Mouse (Mus musculus): ENCODE measurements around the gene Lrrc66. TPM values are rescaled to one million over a fixed set of nuclear protein-coding genes. Genes with fewer than 3 reads are reported as not detected.

The Lrrc66 gene
- polyA plus RNA-seq, 1 experiment, result not detected

- TF ChIP-seq CTCF (IDR thresholded peaks at IDR 0.05; ENCODE audit: extremely low read depth, insufficient read depth, low read length) (no peak), POLR2A (IDR thresholded peaks at IDR 0.05; ENCODE audit: extremely low read depth, insufficient read depth, low read length) (no peak)
- Histone ChIP-seq H3K4me3 (ENCODE audit: insufficient read depth, low read length) (no peak overlapping the region), H3K4me1 (ENCODE audit: control insufficient read depth, insufficient read depth, low read length) (peaks cover 7% of the 10 kb centered on the region), H3K27ac (ENCODE audit: insufficient read depth, low read length) (no peak overlapping the region)
These were observed 58.5 kb downstream of the Lrrc66 start for GRCm38 (mm10) chr5:73573789-73574188.

DNA sequence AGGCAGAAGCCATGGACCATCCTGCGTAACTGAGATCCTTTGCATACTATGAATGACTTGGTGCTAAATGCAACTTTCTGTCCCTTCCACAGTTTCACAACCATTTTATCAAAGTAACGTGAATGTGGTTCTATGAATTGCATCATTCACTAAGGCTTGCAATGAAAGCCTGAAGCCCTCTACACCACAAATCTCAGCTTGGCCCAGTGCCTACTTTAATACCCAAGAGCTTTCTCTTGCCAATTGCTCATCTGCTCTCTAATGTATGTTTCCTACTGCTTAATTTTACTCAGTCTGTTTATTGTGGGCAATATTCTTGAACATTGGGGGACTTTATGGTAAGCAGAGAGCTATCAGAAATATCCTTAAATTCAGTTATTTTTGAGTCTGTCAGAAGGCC lies 59.5 kb downstream of the Lrrc66 start:
- Histone ChIP-seq H3K4me3 (ENCODE audit: insufficient read depth, low read length) (no peak overlapping the region), H3K27ac (ENCODE audit: insufficient read depth, low read length) (no peak overlapping the region), H3K4me1 (ENCODE audit: control insufficient read depth, insufficient read depth, low read length) (peaks cover 7% of the 10 kb centered on the region)
- TF ChIP-seq CTCF (IDR thresholded peaks at IDR 0.05; ENCODE audit: extremely low read depth, insufficient read depth, low read length) (no peak), POLR2A (IDR thresholded peaks at IDR 0.05; ENCODE audit: extremely low read depth, insufficient read depth, low read length) (no peak)

DNA sequence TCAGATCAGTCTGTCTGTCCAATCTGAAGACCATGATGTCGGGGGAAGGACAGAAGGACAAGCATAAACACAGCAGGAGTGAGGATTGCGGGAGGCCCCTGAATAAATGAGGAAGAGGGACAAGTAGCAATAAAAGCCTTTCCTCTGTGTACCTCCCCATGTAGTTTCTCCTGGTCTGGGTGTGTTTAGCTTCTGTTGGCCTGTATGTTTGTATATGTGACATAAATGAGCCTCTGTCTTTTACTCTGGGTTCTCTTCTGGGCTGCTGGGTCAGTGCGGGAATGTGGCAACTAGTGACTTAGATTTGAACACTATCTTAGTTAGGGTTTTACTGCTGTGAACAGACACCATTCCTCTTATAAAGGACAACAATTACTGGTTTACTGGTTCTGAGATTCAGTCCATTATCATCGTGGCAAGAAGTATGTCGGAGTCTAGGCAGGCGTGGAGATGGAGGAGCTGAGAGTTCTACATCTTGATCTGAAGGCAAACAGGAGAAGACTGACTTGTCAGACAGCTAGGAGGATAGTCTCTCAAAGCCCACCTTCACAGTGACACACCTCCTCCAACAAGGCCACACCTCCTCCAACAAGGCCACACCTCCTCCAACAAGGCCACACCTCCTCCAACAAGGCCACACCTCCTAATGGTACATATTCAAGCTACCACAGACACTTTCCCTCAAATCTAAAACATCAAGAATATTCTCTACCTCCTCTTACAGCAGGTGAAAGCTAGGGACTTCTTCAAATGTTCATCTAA lies 60.8 kb downstream of the Lrrc66 start:
- Histone ChIP-seq H3K4me1 (ENCODE audit: control insufficient read depth, insufficient read depth, low read length) (peaks cover 7% of the 10 kb centered on the region), H3K27ac (ENCODE audit: insufficient read depth, low read length) (no peak overlapping the region)
- TF ChIP-seq POLR2A (IDR thresholded peaks at IDR 0.05; ENCODE audit: extremely low read depth, insufficient read depth, low read length), result no peak
- no peak for TF ChIP-seq CTCF (IDR thresholded peaks at IDR 0.05; ENCODE audit: extremely low read depth, insufficient read depth, low read length)

GRCm38 (mm10) chr5:73569181-73569580 lies 63.1 kb downstream of the Lrrc66 start:
- H3K27ac ChIP-seq (ENCODE audit: insufficient read depth, low read length), result no peak overlapping the region
- TF ChIP-seq CTCF (IDR thresholded peaks at IDR 0.05; ENCODE audit: extremely low read depth, insufficient read depth, low read length) (no peak), POLR2A (IDR thresholded peaks at IDR 0.05; ENCODE audit: extremely low read depth, insufficient read depth, low read length) (no peak)
- H3K4me3 ChIP-seq (ENCODE audit: insufficient read depth, low read length), result no peak overlapping the region
- no peaks in the 10 kb centered on the region for H3K4me1 ChIP-seq (ENCODE audit: control insufficient read depth, insufficient read depth, low read length)

More for the DNA sequence above, 60.8 kb downstream of the Lrrc66 start:
- H3K4me3 ChIP-seq (ENCODE audit: insufficient read depth, low read length), result no peak overlapping the region

DNA sequence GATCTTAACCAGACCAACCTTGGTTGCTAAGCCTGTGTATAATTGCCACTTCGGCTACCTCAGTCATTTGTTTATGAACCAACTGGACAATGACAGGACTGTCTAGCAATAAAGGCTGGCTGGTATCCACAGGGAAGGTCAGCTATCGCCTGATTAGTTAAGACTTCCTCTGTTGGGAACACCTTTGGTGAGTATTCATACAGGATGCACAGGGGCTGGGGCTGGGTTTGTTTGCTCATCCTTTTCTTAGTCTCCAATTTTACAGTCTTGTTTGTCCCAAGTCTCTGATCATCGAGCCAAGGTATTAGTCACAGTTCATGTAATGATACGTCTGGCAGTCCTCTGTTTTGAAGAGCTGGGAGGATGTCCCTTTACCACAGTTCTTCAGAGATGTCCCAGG lies 65.4 kb downstream of the Lrrc66 start:
- no peak overlapping the region for H3K27ac ChIP-seq (ENCODE audit: insufficient read depth, low read length)

GRCm38 (mm10) chr5:73566119-73566518 lies 66.2 kb downstream of the Lrrc66 start:
- no peak overlapping the region for H3K27ac ChIP-seq (ENCODE audit: insufficient read depth, low read length)
- no peaks in the 10 kb centered on the region for H3K4me1 ChIP-seq (ENCODE audit: control insufficient read depth, insufficient read depth, low read length)
- TF ChIP-seq CTCF (IDR thresholded peaks at IDR 0.05; ENCODE audit: extremely low read depth, insufficient read depth, low read length), result no peak
- TF ChIP-seq POLR2A (IDR thresholded peaks at IDR 0.05; ENCODE audit: extremely low read depth, insufficient read depth, low read length), result no peak
- H3K4me3 ChIP-seq (ENCODE audit: insufficient read depth, low read length), result no peak overlapping the region

More for the DNA sequence above, 65.4 kb downstream of the Lrrc66 start:
- TF ChIP-seq POLR2A (IDR thresholded peaks at IDR 0.05; ENCODE audit: extremely low read depth, insufficient read depth, low read length) (no peak), CTCF (IDR thresholded peaks at IDR 0.05; ENCODE audit: extremely low read depth, insufficient read depth, low read length) (no peak)
- Histone ChIP-seq H3K4me3 (ENCODE audit: insufficient read depth, low read length) (no peak overlapping the region), H3K4me1 (ENCODE audit: control insufficient read depth, insufficient read depth, low read length) (no peaks in the 10 kb centered on the region)

GRCm38 (mm10) chr5:73564038-73564437 lies 68.3 kb downstream of the Lrrc66 start:
- Histone ChIP-seq H3K27ac (ENCODE audit: insufficient read depth, low read length) (no peak overlapping the region), H3K4me1 (ENCODE audit: control insufficient read depth, insufficient read depth, low read length) (no peaks in the 10 kb centered on the region), H3K4me3 (ENCODE audit: insufficient read depth, low read length) (no peak overlapping the region)
- no peak for TF ChIP-seq CTCF (IDR thresholded peaks at IDR 0.05; ENCODE audit: extremely low read depth, insufficient read depth, low read length)
- no peak for TF ChIP-seq POLR2A (IDR thresholded peaks at IDR 0.05; ENCODE audit: extremely low read depth, insufficient read depth, low read length)

DNA sequence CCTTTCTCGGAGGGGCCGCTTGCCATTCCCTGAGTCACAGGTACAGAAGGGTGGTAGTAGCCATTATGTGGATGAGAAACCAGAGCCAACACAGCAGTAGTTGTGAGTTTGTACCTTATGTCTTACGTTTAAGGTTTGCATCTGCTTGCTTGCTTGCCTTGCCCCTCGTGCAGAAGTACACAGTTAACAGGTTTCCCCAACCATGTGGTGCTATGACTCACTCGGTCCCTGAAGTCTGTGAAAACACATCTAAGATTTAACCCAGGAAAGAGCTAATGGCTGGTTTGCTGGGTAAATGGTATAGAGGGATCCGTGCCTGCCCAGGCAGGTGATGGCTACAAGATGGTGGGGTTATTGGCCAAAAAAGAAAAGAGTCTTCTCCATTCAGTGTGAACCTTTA lies 73.6 kb downstream of the Lrrc66 start:
- H3K4me3 ChIP-seq (ENCODE audit: insufficient read depth, low read length), result no peak overlapping the region
- peaks cover 3% of the 10 kb centered on the region; the same call in 1 of the 2 replicates for H3K4me1 ChIP-seq (ENCODE audit: control insufficient read depth, insufficient read depth, low read length)
- no peak overlapping the region for H3K27ac ChIP-seq (ENCODE audit: insufficient read depth, low read length)
- no peak for TF ChIP-seq CTCF (IDR thresholded peaks at IDR 0.05; ENCODE audit: extremely low read depth, insufficient read depth, low read length)
- TF ChIP-seq POLR2A (IDR thresholded peaks at IDR 0.05; ENCODE audit: extremely low read depth, insufficient read depth, low read length), result no peak

DNA sequence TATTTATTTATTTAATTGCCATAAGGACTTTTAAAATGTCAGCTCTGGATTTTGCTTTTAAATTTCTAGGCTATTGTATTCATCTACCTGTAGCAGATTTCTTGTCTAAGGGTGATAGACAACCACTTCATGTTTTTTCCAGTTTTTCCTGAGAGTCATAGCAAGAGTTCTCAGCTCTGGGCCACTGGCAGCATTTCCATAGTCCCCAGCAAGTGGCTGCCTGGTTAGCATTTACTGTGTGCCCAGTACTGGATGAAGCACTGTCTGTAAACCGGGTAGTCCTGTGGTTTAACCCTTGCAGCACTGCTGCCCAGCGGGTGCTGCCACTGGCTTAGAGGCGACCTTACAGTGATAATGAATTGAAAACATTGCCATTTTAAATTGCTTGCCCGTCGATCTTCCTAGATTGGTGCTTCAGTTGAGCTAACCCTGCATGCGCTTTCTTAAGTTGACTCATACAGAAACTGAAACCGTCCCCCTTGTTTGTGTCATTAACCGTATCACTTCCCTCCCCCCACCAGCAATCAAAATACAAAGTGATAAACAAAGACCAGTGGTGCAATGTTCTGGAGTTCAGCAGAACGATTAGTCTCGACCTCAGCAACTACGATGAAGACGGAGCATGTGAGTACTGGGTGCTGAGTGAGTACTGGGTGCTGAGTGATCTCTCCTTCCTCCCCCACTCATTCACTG lies 75.4 kb downstream of the Lrrc66 start:
- TF ChIP-seq CTCF (IDR thresholded peaks at IDR 0.05; ENCODE audit: extremely low read depth, insufficient read depth, low read length), result no peak
- TF ChIP-seq POLR2A (IDR thresholded peaks at IDR 0.05; ENCODE audit: extremely low read depth, insufficient read depth, low read length), result no peak
- H3K4me1 ChIP-seq (ENCODE audit: control insufficient read depth, insufficient read depth, low read length), result peaks cover 3% of the 10 kb centered on the region
- H3K4me3 ChIP-seq (ENCODE audit: insufficient read depth, low read length), result no peak overlapping the region
- no peak overlapping the region for H3K27ac ChIP-seq (ENCODE audit: insufficient read depth, low read length)

Other genes with a start within 250 kb of the Lrrc66 start
- 2.8 and 3.6 TPM in 2 replicates for gene Cwh43, start 226.5 kb downstream of the Lrrc66 start, polyA plus RNA-seq (2012; rRNA removed)
- 57.6 and 58.1 TPM in 2 replicates for gene Dcun1d4, start 151.5 kb downstream of the Lrrc66 start, polyA plus RNA-seq (2012; rRNA removed)
- 48.6 and 50.3 TPM in 2 replicates for gene Sgcb, start 15.3 kb upstream of the Lrrc66 start, polyA plus RNA-seq (2012; rRNA removed)
- 0.33 and 0.36 TPM in 2 replicates for gene Spata18, start 18.9 kb upstream of the Lrrc66 start, polyA plus RNA-seq (2012; rRNA removed)

Measured in cortical plate, adult 2 months (tissue).